In the genomic region with DNA sequence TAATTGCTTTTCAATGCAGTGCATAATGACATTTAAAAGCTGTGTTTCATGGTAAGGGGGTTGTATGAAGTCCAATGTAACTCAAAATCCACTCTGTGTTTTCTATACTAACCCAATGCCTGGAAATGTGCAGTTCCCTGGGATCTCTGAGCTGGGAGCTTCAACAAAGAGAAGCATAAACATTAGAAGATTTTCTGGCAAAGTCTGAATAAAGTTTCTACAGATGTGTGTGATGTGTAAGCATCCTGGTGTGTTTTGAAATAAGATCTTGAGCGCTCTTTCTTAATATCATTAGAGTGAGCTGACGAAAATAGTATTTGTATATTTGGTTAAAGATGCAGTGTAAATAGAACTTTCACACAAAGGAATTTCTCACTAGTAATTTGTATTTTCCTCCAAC, we compare ENCODE assay signal across 25 mouse cellular contexts.
"Had no signal": no experiment of that assay in that cellular context is flagged by ENCODE, and none has a peak within 500 bp of the region (broad histone marks: within the 10 kb centered on the region; RNA-seq: fewer than 3 reads in every experiment).

No protein-coding gene starts in this region.

- H3K27ac ChIP-seq: heart, adult 2 months; heart, embryonic 13.5 days; heart, embryonic 15.5 days; hindbrain, embryonic 13.5 days; intestine, embryonic 15.5 days; kidney, embryonic 15.5 days; kidney, postnatal 0 days; limb, embryonic 13.5 days; limb, embryonic 15.5 days had no signal

- H3K4me2 ChIP-seq: heart, embryonic 11.5 days; heart, embryonic 13.5 days; heart, embryonic 15.5 days; hindbrain, embryonic 13.5 days; intestine, embryonic 15.5 days; kidney, embryonic 15.5 days; limb, embryonic 13.5 days; limb, embryonic 15.5 days had no signal

- H3K27me3 ChIP-seq: heart, embryonic 13.5 days; heart, embryonic 15.5 days; hindbrain, embryonic 13.5 days; intestine, embryonic 15.5 days; kidney, embryonic 15.5 days; limb, embryonic 13.5 days; limb, embryonic 15.5 days had no signal

- ATAC-seq: forebrain, postnatal 0 days; hindbrain, embryonic 16.5 days; intestine, embryonic 15.5 days had no signal

- H3K9me3 ChIP-seq: heart, embryonic 13.5 days; heart, embryonic 15.5 days; hindbrain, embryonic 13.5 days; intestine, embryonic 15.5 days; kidney, embryonic 15.5 days; limb, embryonic 13.5 days; limb, embryonic 15.5 days had no signal

- H3K36me3 ChIP-seq: heart, embryonic 13.5 days; heart, embryonic 15.5 days; hindbrain, embryonic 13.5 days; intestine, embryonic 15.5 days; kidney, embryonic 15.5 days; limb, embryonic 13.5 days; limb, embryonic 15.5 days had no signal

- H3K9ac ChIP-seq: forebrain, postnatal 0 days; heart, embryonic 13.5 days; heart, embryonic 15.5 days; hindbrain, embryonic 13.5 days; intestine, embryonic 15.5 days; kidney, embryonic 15.5 days; limb, embryonic 13.5 days; limb, embryonic 15.5 days had no signal

- H3K4me3 ChIP-seq: heart, adult 2 months; heart, embryonic 13.5 days; heart, embryonic 15.5 days; hindbrain, embryonic 13.5 days; intestine, embryonic 15.5 days; kidney, embryonic 15.5 days; limb, embryonic 13.5 days; limb, embryonic 15.5 days had no signal

- DNase-seq: forebrain, postnatal 0 days; gastrocnemius, postnatal 14 days; gastrocnemius, postnatal 36 days; heart, adult 11 months; heart, adult 2 months; heart, postnatal 14 days; heart, postnatal 36 days; kidney, adult 11 months; kidney, adult 2 months; kidney, adult 9 months; kidney, postnatal 14 days; kidney, postnatal 36 days; layer of hippocampus, adult 9-11 months; layer of hippocampus, postnatal 36 days; left cerebral cortex, postnatal 4 days had no signal
